Mouse (Mus musculus): Measurements from ENCODE around the gene Rgs3.

DNA sequence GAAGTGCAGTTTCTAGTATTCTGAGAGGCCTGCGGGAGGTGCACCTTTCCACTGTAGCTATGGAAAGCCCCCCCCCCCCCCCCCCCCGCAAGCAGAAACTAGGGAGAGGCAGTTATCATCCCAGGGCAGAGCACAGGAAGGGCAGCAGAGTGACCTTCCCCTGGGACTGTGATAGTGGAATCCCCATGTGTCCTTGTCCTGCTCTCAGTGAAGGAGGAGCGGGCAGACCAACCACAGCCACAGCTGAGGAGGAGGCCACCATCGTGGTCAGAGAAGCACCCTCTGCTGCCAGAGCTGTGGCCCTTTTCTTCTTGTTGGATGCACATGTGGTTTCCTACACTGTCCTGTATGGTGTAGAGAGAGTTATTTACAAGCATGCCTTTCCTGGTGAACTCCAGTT lies 174.3 kb downstream of the Rgs3 start:
- no peak for TF ChIP-seq POLR2A (IDR thresholded peaks at IDR 0.05; ENCODE audit: borderline replicate concordance, extremely low read depth, insufficient read depth, insufficient read length, poor library complexity, severe bottlenecking)
- no peak for TF ChIP-seq CTCF (IDR thresholded peaks at IDR 0.05; ENCODE audit: borderline replicate concordance, extremely low read depth, insufficient read depth, insufficient read length)

Data from brain, embryonic 14.5 days (tissue).